Mouse (Mus musculus): ENCODE measurements around the gene Usp37.

Gene Usp37

DNA sequence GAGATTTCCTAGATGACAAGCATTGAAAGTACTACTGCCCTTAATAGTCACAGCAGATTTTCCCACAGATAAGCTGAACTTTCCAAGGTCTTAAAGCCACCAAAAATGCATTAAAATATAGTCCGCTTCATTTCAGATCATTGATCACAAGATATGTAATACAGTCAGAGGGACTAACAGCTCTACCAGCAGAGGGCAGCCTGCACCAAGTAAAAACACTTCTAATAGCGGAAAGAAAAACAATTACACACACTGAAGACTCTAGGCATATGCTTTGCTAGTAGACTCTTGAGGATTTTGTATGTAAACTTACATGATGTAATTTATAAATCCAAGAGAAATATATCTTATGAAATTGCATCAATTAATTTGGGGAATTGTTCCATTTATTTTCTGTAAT lies 83.8 kb downstream of the Usp37 start:
- DNase-seq = peak; percentile 38 to 68

DNA sequence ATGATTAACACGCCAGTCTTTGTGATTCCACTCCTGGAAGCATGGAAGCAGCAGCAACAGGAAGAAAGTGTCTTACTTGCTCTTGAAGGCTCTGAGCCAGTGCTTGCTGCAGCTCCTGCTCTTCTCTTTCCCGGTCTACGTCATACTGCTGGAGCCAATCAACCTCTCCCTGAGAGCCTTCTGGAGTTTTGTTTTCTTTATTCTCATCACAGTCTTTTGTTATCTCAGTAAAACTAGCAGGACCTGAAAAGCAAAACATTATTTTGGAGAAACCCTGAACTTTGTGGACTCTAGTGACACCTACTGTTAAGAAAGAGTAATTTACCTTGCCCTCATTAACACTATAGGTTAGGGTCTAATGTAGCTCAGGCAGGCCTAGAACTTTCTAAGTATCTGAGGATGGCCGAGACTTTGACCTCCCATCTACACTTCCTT lies 91.5 kb downstream of the Usp37 start:
- no peak for DNase-seq

DNA sequence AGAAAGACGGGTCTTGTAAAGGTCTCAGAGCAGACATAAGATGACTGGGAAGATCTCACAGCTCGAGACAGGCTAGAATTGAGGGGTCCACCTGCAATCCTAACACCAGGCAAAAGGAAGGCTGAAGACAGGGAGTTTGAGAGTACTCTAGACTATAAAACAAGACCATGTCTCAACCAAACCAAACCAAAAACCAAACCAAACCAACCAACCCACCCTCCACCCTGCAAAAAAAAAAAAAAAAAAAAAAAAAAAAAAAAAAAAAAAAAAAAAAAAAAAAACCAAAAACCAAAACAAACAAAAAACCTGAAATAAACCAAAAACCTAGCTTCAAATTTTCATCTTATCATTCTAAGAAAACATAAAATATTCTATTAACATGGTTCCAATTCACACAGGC lies 99.5 kb downstream of the Usp37 start:
- DNase-seq = no peak

DNA sequence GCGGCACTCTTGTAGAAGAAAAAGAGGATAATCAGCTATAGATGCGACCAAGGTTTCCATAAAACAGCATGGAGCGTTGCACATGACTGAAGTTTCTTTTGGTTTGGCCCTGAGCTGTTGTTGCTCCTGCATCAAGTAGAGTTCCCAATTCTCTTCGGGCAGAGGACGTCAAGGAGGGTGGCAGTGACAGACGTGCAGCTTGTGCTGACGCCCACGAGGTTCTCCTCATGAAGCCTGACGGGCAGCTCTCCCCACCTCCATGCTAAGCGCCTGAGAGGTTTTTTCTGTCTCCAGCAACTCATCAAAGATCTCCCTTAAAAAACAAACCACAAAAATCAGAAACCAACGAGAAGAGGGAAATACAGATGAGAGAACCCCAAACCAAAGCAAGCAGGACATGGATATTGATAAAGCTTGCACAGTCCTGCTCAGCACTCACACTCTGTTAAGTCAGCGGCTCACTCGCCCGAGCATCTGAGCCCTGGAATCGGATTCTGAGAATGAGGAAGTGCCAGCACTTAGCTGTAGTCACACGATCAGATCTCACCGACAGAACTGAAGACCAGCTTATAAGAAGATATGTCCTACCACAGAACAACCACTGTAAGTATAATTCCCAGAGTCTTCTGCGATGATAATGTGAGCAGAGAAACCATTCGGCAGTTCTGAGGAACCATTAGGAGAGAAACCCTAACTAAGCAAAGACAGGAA lies 104.8 kb downstream of the Usp37 start:
- DNase-seq = no peak

DNA sequence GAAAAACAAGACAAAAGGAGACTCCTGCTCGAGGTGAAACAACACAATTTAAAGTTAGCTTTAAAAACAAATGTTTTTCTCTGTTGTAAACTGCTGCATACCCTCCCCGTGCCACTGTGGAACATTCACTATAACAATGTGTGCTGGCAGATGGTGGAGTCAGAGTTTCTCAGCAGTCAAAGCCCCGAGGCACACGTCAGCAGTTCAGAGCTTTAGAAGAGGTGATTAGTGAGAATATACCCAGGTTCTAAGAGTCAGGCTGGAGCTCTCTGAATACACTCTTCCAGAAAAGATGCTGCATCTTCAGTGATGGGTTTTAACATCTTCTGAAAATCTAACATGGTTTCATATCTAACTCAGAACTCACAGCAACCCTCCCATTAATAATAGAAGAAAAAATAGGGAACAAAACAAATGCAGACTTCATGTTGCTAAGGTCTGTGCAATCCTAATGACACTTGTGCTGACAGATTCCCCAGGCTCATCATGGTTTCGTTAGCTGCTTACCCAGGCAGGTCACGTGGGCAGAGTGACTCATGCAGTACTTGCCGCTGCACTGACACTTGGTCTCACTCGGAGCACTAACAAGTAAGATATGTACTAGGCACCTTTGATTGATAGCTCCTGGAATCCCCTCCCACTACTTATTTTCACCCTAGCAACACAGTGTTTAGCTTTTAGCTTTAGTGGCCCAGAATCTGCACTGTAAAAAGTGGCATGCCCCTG lies 106.2 kb downstream of the Usp37 start:
- no peak for DNase-seq

DNA sequence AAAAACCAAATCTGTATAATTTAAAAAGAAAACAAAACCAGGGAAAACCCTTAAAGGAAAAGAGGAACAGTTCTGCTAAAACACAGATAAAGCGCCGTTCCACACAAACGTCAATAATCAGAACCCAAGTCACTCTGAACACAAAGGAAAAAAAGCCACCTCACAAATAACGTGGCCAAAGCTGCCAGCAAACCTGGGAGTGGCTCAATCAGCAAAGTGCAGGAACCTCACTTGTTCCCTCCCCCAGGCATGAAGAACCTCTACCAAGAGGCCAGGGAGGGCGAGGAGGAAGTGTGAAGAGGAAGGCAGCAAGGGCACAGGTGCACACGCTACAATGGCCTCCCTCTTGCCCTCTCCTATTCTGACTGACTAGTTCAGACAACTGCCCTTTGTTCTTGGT lies 108.5 kb downstream of the Usp37 start:
- no peak for DNase-seq

DNA sequence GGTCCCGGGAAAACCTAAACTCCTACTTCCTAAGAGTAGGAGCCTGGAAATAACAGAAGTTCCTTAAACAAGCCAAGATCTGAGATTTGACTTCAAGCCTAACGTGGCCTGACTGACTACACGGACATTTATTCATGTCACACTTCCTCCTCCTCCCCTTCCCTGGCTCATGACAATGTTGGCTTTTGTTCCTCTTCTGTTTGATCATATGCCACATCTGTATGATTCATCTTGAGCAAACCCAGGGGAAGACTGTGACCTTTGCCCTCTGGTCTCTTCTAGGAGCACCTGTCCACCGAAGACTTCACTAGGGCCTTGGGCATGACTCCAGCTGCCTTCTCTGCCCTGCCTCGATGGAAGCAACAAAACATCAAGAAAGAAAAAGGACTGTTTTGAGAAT lies 109.5 kb downstream of the Usp37 start:
- no peak for DNase-seq

DNA sequence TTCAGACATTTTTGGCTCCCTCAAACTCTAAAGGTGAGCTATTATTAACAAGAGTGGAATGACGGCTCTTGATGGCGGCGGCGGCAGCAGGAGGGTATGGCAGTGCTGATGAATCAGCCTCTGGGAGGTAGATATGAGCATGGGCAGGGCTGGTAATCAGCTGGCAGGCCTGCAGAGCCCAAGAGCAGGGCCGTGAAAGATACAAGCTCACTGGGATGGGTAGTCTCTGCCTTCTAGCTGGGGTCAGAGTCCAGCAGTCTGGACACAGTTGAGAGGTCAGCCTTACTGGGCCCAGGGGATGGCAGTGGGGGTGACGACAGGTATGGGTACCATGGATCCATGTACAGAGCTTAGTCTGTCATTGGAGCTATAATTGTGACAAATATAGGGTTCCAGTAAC lies 110.9 kb downstream of the Usp37 start:
- no peak for DNase-seq

DNA sequence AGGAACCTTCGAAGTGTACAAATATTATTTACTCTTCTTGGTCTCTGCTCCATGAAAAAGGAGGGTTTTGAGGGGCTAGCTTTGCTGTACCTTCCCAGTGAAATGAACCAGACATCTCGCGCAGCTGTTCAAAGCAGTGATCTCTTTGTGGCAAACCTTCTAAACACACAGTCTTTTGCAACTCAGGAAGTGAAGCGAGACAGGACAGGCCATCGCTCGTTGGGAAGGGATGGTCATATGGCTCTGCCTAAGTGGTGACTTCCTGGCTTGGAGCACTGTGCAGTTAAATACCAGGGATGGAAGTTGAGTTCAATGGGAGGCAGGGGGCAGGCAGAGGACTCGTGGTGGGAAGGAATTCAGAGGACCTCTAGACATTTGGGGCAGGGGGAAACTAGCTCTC lies 118.2 kb downstream of the Usp37 start:
- DNase-seq = no peak

DNA sequence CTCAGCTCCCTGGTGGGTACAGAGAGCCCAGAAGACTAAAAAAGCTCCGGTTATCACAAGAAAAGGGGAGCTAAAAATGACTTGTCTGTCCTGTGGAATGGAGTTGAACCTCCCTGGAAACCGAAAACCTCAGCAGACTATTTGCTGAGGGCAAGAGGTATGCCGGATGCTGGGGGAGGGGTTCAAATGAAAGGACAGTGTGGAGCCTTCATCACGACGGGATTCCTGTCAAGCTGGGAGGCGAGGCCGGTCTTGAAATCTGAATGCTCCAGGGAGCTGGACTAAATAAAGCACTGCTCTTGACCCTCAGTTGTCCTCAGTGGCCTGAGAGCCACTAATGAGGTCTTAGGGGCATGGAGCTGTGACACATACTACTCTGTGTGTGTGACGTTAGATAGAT lies 120.9 kb downstream of the Usp37 start:
- no peak for DNase-seq

DNA sequence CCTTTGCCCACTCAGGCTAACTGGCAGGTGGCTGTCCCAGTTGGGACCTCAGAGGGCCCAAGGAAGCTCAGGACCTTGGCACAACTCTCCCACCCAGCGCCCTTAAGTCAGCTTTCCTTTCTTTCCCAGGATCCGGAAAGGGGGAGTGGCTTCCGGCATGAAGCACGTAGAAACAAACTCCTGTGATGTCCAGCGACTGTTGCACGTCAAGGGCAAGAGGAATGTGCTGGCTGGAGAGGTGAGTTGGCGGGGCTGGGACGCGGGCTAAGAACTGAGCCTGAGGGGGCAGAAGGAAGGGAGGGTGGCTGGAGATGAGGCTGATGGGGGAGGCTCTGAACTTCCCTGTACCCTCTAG lies 124.7 kb downstream of the Usp37 start:
- no peak for DNase-seq

DNA sequence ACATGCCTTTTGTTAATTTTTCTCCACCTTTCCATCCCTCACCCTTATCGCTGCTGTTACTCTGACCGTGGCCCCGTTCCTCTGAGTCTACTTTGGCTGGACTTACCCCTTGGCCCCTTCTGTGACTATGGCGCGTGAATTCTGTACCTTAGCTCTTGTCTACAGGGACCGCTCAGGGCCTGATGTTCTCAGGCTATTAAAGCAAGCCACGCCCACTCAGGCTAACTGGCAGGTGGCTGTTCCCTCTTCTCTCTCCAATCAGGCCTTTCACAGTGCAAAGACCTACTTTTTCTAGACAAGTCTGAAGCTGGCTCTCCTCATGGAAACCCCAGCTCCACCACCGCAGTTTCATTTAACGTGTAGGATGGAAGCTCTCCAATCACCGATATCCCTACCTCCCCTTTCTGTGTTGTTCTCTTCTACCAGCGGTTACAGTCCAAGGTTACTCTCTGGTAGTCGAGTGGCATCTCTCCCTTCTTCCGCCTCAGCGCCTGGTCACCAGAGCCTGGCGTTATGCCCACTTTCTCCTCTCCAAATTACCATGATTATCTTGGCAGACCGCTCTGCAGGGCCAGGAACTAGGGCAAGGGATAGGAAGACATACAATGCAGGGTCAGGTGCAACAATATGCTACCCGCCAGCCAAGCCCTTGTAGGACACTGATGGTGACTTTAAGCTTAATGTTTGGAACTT lies 125.2 kb downstream of the Usp37 start:
- peak in 1 of 2 experiments; percentile 45 for DNase-seq

DNA sequence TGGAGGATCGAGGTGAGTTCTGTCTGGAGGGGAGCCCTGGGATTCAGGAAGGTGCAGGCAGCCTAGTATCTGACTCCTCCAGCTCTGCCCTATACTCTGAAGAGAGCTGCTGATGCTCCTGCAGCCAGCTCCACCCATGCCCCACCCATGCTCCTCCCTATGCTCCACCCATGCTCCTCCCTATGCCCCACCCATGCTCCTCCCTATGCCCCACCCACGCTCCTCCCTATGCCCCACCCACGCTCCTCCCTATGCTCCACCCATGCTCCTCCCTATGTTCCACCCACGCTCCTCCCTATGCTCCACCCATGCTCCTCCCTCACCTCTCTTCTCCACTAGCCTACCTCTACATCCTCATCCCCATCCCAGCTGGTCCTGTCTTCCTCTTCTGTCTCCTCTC lies 128.9 kb downstream of the Usp37 start:
- peak in 1 of 2 experiments; percentile 50 for DNase-seq

DNA sequence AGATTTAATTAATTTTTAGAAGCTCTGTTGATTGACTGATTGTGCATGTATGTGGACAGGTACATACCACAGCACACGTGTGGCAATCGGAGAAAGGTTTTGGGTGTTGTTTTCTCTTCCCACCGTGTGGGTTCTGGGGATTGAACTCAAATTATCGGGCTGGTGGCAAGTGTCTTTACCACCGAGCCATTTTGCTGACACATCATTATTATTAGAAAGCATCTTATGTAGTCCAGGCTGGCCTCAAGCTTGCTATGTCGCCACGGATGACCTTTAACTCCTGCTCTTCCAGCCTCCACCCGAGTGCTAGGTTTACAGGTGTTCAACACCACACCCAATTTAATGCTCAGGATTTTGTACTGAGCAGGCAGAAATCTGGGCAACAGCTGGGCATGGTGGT lies 131.4 kb downstream of the Usp37 start:
- no peak for DNase-seq

DNA sequence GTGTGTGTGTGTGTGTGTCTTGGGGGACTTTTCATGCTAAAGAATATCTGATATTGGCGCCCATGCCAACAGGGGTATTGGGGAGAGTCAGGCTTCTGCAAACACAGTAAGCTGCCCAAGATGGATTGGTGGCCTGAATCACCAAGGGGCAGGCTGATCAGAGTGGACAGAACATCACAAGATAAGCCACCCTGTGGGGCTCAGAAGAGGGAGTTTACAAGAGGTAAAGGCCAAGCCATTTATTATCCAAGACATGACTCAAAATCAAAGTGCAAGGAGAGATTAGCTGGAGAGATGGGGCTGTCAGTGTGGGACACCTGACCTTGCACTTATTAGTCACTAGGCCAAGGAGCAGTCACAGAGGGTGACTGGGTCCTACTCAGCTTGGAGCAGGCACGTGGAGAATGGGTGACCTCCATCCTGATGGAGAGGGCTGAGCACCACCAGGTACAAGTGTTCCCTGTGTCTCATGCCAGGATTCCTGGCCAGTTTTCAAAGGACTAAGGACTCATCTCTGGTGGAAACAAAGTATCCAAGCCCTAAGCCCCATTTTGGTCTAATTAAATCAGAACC lies 132.2 kb downstream of the Usp37 start:
- DNase-seq = no peak

DNA sequence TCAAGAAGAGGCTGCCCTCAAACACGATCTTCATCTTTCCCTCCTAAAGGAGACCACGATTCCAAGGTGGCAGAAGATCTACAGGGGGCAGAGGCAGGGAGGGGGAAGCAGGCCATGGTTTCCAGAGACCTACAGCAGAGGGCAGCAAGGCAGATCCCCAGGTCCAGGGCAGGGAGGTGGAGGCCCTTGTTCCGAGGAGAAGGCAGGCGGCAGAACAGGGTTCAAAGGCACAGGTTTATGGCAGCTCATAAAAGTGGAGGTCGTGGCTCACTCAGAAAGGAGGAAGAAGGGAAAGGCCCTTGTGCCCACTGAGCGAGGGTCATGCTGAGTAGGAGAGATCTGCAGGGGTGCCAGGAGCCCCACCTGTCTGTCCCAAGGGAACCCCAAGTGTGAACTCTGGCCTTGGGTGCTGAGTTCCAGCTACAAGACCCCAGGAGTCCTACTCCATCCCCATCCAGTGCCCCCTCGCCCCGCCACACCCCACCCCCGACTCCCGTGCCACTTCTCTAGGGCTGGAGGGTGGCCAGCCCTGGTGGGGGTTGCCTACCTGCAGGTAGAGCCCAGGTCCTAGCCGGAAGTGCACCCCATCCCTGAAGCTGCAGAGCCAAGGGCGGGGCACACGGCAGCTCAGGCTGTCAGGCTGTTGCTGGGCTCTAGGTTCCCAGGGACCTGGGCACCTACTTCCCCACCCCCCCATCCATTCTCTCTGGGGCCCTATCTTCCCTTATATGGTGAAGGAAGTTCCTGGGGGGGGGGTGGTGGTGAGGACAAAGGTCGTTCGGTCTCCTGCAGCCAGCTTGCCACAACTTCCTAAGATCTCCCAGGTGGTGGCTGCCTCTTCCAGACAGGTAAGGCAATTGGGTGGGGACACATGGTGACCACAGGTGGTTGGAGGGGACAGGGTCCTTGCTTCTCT lies 135.2 kb downstream of the Usp37 start, which contains the start of gene Vil1:
Gene Vil1 (plus strand): TSS at position 788 of the 916 bp plus-strand sequence.
- no peak for DNase-seq

DNA sequence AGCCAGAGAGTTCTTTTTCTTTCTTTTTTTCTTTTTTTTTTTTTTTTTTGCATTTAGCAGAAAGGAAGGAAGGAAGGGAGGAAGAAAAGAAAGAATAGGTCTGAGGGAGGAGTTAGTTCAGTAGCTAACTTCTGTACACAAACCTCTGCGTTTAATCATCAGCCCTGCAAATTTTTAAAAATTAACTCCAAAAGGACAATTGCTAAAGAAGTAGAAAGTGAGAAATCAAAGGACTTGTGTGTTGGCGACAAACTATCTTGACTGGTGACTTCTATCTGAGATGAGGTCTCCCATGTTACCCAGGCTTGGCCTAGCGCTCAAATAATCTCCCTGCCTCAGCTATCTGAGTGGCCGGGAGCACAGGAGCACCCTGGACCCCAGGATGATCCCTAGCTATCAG lies 139.9 kb downstream of the Usp37 start:
- DNase-seq = no peak

DNA sequence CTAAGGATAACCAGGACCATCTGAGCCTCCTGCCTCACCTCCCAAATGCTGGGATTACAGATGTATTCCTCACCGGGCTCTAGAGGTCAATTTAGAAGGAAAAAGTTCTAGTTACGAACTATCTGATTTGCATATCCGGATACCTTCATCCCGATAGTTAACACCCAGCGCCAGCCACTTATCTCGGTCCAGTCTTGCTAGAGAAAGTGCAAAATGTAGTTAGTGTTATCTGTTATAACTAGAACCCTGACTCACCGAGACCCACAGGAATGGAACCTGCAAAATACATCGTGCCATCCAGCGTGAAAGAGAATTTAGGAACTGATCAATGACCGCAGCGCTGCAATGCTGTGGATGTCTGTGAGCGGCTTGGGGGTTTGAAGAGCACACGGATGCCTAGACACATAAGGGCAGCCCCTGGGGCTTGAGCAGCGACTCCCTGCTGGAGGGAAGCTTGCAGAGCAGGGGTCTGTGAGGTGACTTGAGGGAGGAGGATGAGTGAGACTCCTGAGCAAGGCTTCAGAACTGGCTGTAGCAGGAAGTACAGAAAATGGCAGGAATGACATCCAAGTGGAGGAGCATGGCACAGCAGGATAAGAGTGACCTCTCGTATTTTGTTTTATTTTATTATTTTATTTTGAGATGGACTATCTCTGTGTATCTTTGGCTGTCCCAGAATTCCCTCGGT lies 142.9 kb downstream of the Usp37 start:
- DNase-seq = no peak

DNA sequence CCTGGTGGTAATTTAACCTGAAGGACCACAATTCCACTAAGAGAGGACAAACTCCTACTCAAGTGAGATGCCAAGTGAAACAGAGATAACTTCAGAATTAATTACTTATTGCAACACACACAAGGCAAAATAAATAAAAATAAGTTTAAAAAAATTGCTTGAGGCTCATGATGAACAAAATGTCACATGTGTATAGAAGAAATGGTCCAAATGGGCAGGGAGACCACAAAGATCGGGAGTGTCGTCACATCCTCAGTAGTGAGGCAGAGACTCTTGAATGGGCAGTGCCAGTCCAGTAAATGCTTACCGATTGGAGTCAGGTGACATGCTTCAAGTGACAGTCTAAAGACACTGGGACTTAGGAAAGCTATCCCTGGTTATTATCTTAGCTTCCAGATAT lies 143.6 kb downstream of the Usp37 start:
- DNase-seq = no peak

DNA sequence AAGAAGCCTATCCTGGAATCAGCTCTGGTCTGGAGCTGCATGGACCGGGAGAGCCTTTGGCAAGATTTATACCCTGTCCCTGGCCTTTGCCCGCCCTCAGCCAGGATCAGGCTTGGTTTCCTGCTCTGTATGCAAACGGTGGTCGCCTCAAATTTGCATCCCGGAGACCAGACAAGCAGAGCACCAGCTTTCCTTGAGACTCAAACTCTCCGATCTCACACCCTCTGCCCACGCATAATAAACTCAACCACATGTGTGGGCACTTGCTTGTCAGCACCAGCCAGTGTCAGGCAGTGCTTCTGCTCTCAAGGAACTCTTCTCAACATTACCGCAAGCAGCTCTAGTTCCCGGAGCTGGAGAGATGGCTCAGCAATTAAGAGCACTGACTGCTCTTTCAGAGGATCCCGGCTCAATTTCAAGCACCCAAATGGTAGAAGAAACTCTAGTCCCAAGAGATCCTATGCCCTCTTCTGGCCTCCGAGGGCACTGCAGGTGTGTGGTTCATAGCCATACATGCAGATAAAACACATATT lies 146.1 kb downstream of the Usp37 start:
- peak; percentile 76 to 86 for DNase-seq

DNA sequence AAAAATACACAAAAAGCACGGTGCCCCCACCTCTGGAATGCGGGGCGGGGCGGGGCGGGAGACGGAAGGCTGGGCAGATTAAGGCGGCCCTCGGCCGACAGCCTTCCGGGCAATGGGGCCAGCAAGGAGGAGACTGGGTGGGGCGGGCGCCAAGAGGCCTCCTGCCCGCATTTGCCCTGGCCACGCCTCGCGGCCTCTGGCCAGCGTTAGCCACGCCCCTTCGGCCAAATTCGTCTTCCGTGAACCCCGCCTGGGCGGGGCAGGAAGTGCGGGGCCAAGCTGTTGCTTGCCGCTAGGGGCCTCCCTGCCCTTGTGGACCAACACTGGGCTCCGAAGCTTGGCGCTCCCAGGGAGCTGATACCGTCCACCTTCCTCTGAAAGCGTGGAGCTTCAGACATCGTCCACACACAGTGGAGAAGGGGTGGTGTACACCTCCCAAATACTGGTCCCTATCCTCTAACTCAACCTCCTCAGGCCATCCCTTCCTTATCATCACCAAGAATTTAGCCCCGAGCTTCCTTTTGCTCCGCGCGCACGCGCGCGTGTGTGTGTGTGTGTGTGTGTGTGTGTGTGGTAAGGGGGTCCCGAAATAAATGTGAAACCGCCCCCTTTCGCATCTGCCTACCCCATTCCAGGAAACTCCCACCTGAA lies 146.7 kb downstream of the Usp37 start:
- peak; percentile 95 to 98 for DNase-seq

Measured in cerebellum, postnatal 25 days (tissue).